Mouse (Mus musculus): ENCODE data around the gene Pwwp2b.

Pwwp2b gene

DNA sequence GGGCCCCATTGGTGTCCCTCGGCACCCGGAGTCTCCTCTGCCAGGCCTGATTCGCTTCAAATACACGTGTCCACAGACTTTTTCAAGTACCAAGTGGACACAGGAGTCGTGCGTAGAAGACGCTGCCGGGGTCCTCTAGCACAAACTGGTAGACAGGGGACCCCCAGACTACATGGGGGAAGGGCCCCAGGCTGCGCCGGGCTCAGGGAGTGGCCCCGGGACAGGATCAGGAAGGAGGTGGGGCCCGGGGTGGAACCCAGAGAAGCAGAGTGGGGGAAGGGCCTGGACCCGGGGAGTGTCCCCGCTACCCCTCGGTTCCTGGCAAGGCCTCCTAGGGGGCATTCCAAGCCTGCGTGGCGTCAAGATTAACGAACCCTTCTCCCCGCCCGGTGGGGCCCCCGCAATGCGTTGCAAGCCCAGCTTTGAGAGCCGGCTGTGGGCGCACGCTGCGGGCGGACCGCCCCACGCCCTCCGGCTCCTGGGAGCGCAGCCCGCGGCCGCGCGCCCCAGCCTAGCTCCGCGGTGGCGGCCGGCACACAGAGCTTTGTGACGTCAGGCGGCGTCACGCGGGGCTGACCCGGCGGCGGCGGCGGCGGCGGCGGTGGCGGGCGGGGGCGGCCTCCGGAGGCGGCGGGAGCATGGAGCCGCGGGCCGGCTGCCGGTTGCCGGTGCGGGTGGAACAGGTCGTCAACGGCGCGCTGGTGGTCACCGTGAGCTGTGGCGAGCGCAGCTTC is at the start of gene Pwwp2b:
Gene Pwwp2b, plus strand, starts transcription at position 602 of the 734 bp plus-strand sequence.
- in situ Hi-C loops (cut with MboI; ENCODE audit: unreplicated experiment in 2 of 2) = loop anchor here in 1 of 2 experiments (25.0 kb wide), 1 partner anchor 1811 kb away; the partner anchor contains the start of gene Glrx3

- in situ Hi-C loops (cut with MboI; ENCODE audit: unreplicated experiment in 2 of 2) = loop anchor here in 1 of 2 experiments (10.0 to 25.0 kb wide), 2 partner anchors 285 to 363 kb away; partner anchors contain the start of genes Mapk1ip1 and Ppp2r2d
Observed at GRCm38 (mm10) chr7:139200108-139200507, 48.2 kb upstream of the Pwwp2b start.

GRCm38 (mm10) chr7:139201209-139201608 is 47.1 kb upstream of the Pwwp2b start:
- in situ Hi-C loops (cut with MboI; ENCODE audit: unreplicated experiment in 2 of 2) = loop anchor here in 1 of 2 experiments (10.0 to 25.0 kb wide), 2 partner anchors 284 to 364 kb away; partner anchors contain the start of genes Mapk1ip1 and Ppp2r2d

- in situ Hi-C loops (cut with MboI; ENCODE audit: unreplicated experiment in 2 of 2) = loop anchor here (5.0 to 25.0 kb wide), 4 partner anchors 94 to 371 kb away; partner anchors contain the start of genes Mapk1ip1 (in 1 of the 2) and Ppp2r2d (in 1 of the 2)
Observed at GRCm38 (mm10) chr7:139208023-139208772, 40.1 kb upstream of the Pwwp2b start.

DNA sequence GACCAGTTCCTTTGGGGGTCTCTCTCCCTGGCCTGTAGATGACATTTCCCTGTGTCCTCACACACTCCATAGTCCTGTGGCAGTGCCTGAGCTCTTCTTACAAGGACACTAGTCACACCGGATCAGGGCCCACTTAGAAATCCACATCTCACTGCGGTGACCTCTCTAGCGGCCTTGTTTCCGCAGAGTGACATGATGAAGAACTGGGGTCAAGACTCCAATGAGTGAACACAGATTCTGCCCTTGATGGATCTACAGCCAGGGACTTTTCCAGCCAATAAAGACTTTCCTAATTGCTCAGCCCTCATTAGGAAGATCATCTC is 39.5 kb upstream of the Pwwp2b start:
- in situ Hi-C loops (cut with MboI; ENCODE audit: unreplicated experiment in 2 of 2) = loop anchor here (5.0 to 25.0 kb wide), 4 partner anchors 94 to 371 kb away; partner anchors contain the start of genes Mapk1ip1 (in 1 of the 2) and Ppp2r2d (in 1 of the 2)

DNA sequence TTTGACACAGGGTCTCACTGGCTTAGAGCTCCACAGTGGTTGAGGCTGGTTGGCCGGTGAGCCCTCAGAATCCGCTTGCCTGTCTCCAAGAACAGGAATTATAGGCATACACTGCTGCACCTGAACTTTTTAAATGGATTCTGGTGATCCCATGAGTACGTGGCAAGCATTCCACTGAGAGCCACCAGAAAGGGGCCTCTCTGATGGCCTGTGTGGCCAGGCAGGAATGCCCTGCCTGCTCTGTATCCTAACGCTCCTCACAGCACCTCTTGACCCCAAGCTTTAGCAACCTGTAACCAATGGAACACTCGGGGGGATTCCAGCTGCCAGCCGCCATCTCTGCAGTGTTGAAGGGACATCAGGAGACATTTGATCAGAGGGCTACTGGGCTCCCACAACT is 36.5 kb upstream of the Pwwp2b start:
- in situ Hi-C loops (cut with MboI; ENCODE audit: unreplicated experiment in 2 of 2) = loop anchor here (10.0 to 25.0 kb wide), 4 partner anchors 287 to 1657 kb away; partner anchors contain the start of genes Mapk1ip1 (in 2 of the 2) and Ppp2r2d (in 2 of the 2)

- in situ Hi-C loops (cut with MboI; ENCODE audit: unreplicated experiment in 2 of 2) = loop anchor here (10.0 to 25.0 kb wide), 4 partner anchors 288 to 1658 kb away; partner anchors contain the start of genes Mapk1ip1 (in 2 of the 2) and Ppp2r2d (in 2 of the 2)
Observed at GRCm38 (mm10) chr7:139212754-139213745, 35.2 kb upstream of the Pwwp2b start, which contains the start of the genes Lrrc27 and Stk32c. Lrrc27 (plus strand) TSS chr7:139212988. Stk32c (minus strand) TSS chr7:139213307.

GRCm38 (mm10) chr7:139213751-139214150 is 34.5 kb upstream of the Pwwp2b start:
- in situ Hi-C loops (cut with MboI; ENCODE audit: unreplicated experiment in 2 of 2) = loop anchor here (10.0 to 25.0 kb wide), 4 partner anchors 289 to 1659 kb away; partner anchors contain the start of genes Mapk1ip1 (in 2 of the 2) and Ppp2r2d (in 2 of the 2)

DNA sequence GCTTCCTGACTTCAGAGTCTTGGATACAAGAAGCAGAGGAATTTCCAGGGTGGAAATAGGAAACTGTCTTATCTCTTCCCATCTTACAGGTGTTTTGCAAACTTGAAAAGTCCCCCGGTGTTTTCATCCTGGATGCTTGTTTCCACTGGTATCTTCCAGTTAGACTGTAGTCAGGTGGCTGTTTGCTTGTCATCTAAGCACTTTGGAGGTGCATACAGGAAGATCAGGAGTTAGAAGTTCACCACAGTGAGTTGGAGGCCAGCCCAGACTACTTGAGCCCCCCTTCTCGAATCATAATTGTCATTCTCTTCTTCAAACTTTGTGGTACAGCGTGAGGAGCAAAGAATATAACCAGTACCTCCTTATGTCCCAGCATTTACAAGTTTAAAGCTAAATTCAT is 34.1 kb upstream of the Pwwp2b start:
- in situ Hi-C loops (cut with MboI; ENCODE audit: unreplicated experiment in 2 of 2) = loop anchor here (10.0 to 25.0 kb wide), 4 partner anchors 289 to 1659 kb away; partner anchors contain the start of genes Mapk1ip1 (in 2 of the 2) and Ppp2r2d (in 2 of the 2)

DNA sequence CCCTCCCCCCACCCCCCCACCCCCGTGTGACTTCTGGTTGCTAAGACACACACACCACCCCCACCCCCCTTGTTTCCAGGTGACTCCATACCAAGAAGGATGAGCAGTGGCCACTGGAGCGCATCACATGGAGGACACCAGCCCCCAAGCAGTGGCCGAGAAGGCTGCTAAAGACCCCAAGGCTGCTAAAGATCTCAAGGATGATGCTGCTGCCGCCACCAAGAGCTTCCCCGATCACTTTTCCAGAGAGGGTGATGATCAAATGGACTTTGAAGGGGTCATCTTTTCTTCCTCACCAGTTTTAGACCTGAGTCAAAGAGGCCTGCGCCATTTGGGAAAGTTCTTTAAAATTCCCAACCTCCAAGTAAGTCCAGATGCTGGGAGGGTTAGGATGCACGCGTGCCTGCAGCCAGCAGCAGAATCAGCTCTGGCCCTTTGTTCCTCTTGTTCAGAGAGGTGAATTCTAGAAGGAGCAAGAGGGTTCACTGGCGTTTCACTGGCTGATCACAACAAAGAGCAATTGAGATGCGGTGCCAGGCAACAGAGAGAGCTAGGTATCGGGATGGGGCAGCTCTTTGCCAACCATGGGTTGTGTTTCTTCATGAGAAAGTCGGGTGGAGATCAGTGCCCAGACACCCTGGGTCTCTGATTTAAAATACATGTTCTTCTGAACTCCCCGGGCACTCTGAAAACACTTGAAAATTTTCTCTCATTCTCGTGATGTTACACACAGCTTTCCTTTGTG is 33.5 kb upstream of the Pwwp2b start:
- in situ Hi-C loops (cut with MboI; ENCODE audit: unreplicated experiment in 2 of 2) = loop anchor here (5.0 to 25.0 kb wide), 5 partner anchors 188 to 1660 kb away; partner anchors contain the start of genes Mapk1ip1 (in 2 of the 2) and Ppp2r2d (in 2 of the 2)

DNA sequence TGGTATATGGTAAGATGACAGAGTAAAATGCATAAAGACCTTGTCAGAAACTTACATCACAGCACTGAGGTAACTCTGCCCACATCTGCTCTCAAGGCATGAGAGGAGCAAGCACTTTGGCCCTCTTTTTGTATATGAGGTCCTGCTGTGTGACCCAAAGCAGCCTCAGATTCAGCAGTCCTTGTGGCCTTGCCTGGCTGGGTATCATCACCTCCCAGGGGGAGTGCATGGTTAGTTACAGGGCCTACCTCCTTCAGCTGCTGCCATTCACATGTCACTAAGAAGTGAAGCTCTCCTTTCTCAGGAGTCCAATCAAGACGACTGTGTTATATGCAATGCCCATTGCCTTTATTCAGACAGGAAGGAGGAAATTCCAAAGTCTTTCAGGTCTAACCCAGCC is 32.8 kb upstream of the Pwwp2b start:
- in situ Hi-C loops (cut with MboI; ENCODE audit: unreplicated experiment in 2 of 2) = loop anchor here (5.0 to 25.0 kb wide), 5 partner anchors 187 to 1661 kb away; partner anchors contain the start of genes Mapk1ip1 (in 2 of the 2) and Ppp2r2d (in 2 of the 2)

DNA sequence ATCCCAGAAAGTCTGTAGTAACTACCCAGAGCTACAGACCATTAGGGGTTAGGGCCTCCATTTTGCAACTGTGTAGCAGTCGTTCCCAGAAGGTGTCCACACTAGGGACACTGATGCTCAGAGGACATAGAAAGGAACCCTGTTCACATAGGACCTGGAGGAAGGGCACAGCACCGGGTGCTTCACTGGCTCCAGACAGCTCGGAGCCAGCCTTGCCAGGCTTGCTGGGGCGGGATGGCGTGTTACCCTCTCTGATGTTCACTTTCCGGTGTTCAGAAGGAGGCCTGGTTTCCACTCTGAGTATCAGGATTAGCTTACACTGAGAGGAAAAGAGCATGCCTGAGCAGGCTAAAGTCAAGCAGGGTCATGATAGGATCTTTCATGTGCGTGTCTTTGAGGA is 32.3 kb upstream of the Pwwp2b start:
- in situ Hi-C loops (cut with MboI; ENCODE audit: unreplicated experiment in 2 of 2) = loop anchor here (5.0 to 25.0 kb wide), 5 partner anchors 186 to 1661 kb away; partner anchors contain the start of genes Mapk1ip1 (in 2 of the 2) and Ppp2r2d (in 2 of the 2)

- in situ Hi-C loops (cut with MboI; ENCODE audit: unreplicated experiment in 2 of 2) = loop anchor here (5.0 to 25.0 kb wide), 5 partner anchors 186 to 1662 kb away; partner anchors contain the start of genes Mapk1ip1 (in 2 of the 2) and Ppp2r2d (in 2 of the 2)
Observed at GRCm38 (mm10) chr7:139216464-139216863, 31.8 kb upstream of the Pwwp2b start.

GRCm38 (mm10) chr7:139217046-139217445 is 31.2 kb upstream of the Pwwp2b start:
- in situ Hi-C loops (cut with MboI; ENCODE audit: unreplicated experiment in 2 of 2) = loop anchor here (5.0 to 25.0 kb wide), 5 partner anchors 185 to 1662 kb away; partner anchors contain the start of genes Mapk1ip1 (in 2 of the 2) and Ppp2r2d (in 2 of the 2)

GRCm38 (mm10) chr7:139218641-139219415 is 29.5 kb upstream of the Pwwp2b start:
- in situ Hi-C loops (cut with MboI; ENCODE audit: unreplicated experiment in 2 of 2) = loop anchor here (5.0 to 25.0 kb wide), 5 partner anchors 183 to 1664 kb away; partner anchors contain the start of genes Mapk1ip1 (in 2 of the 2) and Ppp2r2d (in 2 of the 2)

DNA sequence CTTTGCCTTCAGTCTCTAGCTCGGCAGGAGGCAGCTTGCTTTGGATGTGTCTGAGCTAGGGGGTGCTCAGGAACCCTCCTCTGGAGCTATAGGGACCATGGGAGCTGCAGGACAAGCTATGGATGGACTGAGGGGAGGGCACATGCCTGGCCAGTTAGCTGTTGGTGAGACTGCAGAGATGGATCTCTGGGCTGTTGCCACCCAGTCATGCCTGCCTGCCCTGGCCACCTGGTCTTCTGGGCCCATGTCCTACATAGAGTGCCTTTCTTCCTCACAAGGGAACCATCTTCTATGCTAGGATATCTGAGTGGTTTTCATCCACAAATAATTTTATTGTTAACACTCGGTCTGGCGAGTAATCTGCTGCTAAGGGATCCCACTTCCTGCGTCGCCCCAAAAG is 28.8 kb upstream of the Pwwp2b start:
- in situ Hi-C loops (cut with MboI; ENCODE audit: unreplicated experiment in 2 of 2) = loop anchor here (5.0 to 25.0 kb wide), 5 partner anchors 183 to 1665 kb away; partner anchors contain the start of genes Mapk1ip1 (in 2 of the 2) and Ppp2r2d (in 2 of the 2)

DNA sequence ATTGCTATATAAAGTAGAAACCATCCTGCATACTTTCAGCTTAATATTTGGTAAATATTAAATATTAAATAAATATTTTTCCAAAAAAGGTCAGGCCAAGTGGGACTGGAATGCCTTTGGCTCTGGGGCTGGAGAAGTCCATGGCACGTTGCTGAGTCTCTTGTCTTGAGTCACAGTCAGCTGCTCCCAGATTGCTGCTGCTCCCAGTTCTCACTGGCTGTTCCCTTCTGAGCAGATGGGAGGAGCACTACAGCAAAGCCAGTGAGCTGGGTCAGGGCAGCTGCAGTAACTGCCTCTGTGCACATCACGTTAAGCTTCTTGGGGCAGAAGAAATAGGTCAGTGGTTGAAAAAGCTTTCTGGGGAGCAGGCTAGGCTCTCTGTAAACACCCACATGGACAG is 28.0 kb upstream of the Pwwp2b start:
- in situ Hi-C loops (cut with MboI; ENCODE audit: unreplicated experiment in 2 of 2) = loop anchor here in 1 of 2 experiments (10.0 to 25.0 kb wide), 2 partner anchors 184 to 383 kb away; partner anchors contain the start of genes Mapk1ip1 and Ppp2r2d

Data from v-Abl transformed pro-B cells (cell line).